Mouse (Mus musculus) B cell, adult 67 days (primary cell): ENCODE measurements around the gene Tsga10. TPM values are rescaled to one million over a fixed set of nuclear protein-coding genes. Genes with fewer than 3 reads are reported as not detected.

ENCODE experiments used
- total RNA-seq, 2 experiments: library from RNA; stranded (reverse); gene quantifications; 4 replicates each; pipeline ENCODE4 v1.2.4; 2023

Tsga10 gene
- 1 to 10 TPM; 7.6 to 8.9 TPM for total RNA-seq

GRCm38 (mm10) chr1:37866286-37866685 lies at the start of gene Tsga10:
Gene Tsga10 (minus strand): TSS chr1:37866429.

GRCm38 (mm10) chr1:37890025-37890652 lies 23.9 kb upstream of the Tsga10 start, which contains the start of the genes Mitd1 and Mrpl30:
Gene Mitd1 (minus strand): TSS chr1:37890411.
Gene Mrpl30 (plus strand): TSS chr1:37890477.

GRCm38 (mm10) chr1:37871704-37872103 lies 5.5 kb upstream of the Tsga10 start, which contains the start of gene Lipt1:
Gene Lipt1 (plus strand): TSS chr1:37871738.

GRCm38 (mm10) chr1:37719761-37720640 lies 146.2 kb downstream of the Tsga10 start, which contains the start of gene 2010300C02Rik:
Gene 2010300C02Rik (minus strand): TSS chr1:37720085.

Other genes starting within 250 kb of the Tsga10 start
- gene 2010300C02Rik, start 146.3 kb downstream of the Tsga10 start, total RNA-seq: under 1 TPM in 1 of 2 experiments, not detected in 1; 0.26 TPM
- 1 to 10 TPM; 3.3 to 3.9 TPM for gene Lipt1, start 5.3 kb upstream of the Tsga10 start, total RNA-seq
- gene Mitd1, start 24.0 kb upstream of the Tsga10 start, total RNA-seq: 10 to 100 TPM; 25.7 to 40.3 TPM
- gene Mrpl30, start 24.0 kb upstream of the Tsga10 start, total RNA-seq: 100 to 1,000 TPM in 1 of 2 experiments, 10 to 100 TPM in 1; 94.7 to 130 TPM
- gene Lyg2, start 50.1 kb upstream of the Tsga10 start, total RNA-seq: not detected
- not detected for gene Lyg1, start 91.3 kb upstream of the Tsga10 start, total RNA-seq
- 10 to 100 TPM; 66.4 to 69.2 TPM for gene Txndc9, start 131.5 kb upstream of the Tsga10 start, total RNA-seq
- 10 to 100 TPM; 44.4 to 45.2 TPM for gene Eif5b, start 131.6 kb upstream of the Tsga10 start, total RNA-seq